Mouse (Mus musculus) stomach, embryonic 15.5 days (tissue): ENCODE measurements around the gene Gm45062. TPM values are rescaled to one million over a fixed set of nuclear protein-coding genes. Genes with fewer than 3 reads are reported as not detected.

ENCODE experiments used
- polyA plus RNA-seq: library from polyadenylated mRNA; unstranded; fragments of >200 nt; fragmentation: Nextera tagmentation; extraction: Ambion mirVana; gene quantifications from 2 replicates; pipeline ENCODE4 v1.2.1, GENCODE M21; 2015

The Gm45062 gene
- polyA plus RNA-seq, 1 experiment from 2014 or later: 9.7 TPM

Other genes starting within 250 kb of the Gm45062 start
- gene Col28a1, start 66.8 kb upstream of the Gm45062 start, polyA plus RNA-seq: 2.0 TPM in 2 replicates
- 22.9 and 23.3 TPM in 2 replicates for gene Mios, start 50.2 kb upstream of the Gm45062 start, polyA plus RNA-seq
- gene Rpa3, start 277 bp upstream of the Gm45062 start, polyA plus RNA-seq: 153 and 172 TPM in 2 replicates
- gene Umad1, start 162 bp upstream of the Gm45062 start, polyA plus RNA-seq: 25.7 and 29.5 TPM in 2 replicates